ENCODE assay signal across 9 mouse cellular contexts in the genomic region with DNA sequence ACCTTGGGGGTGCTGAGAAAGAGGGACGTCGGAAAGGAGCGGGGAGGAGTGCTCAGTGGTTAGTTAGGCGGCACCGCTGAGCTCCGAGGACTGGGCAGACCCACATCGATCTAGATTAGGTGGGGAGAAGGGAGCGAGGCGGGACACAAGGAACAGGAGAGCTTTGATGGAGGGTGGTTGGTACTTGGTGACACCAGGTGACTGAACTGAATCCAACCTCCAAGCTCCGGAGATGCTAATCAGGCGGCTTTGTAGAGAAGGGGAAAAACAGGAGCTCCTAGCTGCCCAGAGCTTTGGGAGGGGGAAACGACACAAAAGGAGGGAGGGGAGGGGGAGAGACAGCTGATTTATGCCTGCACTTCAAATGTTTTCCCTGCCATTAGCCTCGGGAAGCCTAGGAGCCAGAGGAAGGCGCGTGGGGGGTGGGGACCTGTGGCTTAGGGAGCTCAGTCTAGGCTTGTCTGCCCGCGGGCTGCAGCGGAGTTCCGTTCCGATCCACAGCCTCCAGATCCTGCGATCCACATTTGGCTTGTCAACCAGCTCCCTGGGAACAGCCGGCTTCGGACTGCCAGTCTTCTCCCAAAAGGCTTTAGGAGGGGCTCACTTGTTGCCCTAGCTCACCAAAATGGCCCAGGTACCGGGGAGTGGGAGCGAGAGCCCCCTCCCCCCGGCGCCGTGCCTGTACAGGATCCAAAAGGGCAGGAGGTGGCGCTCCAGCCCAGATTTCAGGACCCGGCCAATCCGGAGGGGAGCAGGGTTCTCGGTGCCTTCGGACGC. TPM values are rescaled to one million over a fixed set of nuclear protein-coding genes. Genes with fewer than 3 reads are reported as not detected.
A peak's percentile ranks its signal among the peaks of the same experiment; 100 is the strongest.
DNase-seq lines count a peak whose midpoint lies in the region; ATAC-seq and TF ChIP-seq lines count a peak whose summit lies in the region.
"Had no signal": no experiment of that assay in that cellular context is flagged by ENCODE, and none has a peak within 500 bp of the region (broad histone marks: within the 10 kb centered on the region; RNA-seq: fewer than 3 reads in every experiment).

No protein-coding gene starts in this region.

- no peaks in the 10 kb centered on the region for H3K36me3 ChIP-seq in ES-Bruce4 (ENCODE audit: control insufficient read depth, insufficient read depth, low read length, poor library complexity, severe bottlenecking)
- H3K36me3 ChIP-seq in embryonic facial prominence, embryonic 15.5 days, result no peaks in the 10 kb centered on the region
- H3K36me3 ChIP-seq in hindbrain, embryonic 16.5 days (ENCODE audit: control insufficient read depth, insufficient read depth, low read length), result no peaks in the 10 kb centered on the region
- no peaks in the 10 kb centered on the region for H3K36me3 ChIP-seq in limb, embryonic 12.5 days
- no peaks in the 10 kb centered on the region for H3K36me3 ChIP-seq in neural tube, embryonic 11.5 days (ENCODE audit: control insufficient read depth, insufficient read depth, low read length)

- peak overlapping the region; percentile 86 for H3K4me2 ChIP-seq in embryonic facial prominence, embryonic 15.5 days (replicated peaks)
- peak overlapping the region; percentile 85 for H3K4me2 ChIP-seq in hindbrain, embryonic 16.5 days (ENCODE audit: low read length)
- peak overlapping the region; percentile 88 for H3K4me2 ChIP-seq in limb, embryonic 12.5 days
- H3K4me2 ChIP-seq in neural tube, embryonic 11.5 days (ENCODE audit: low read depth), result peak overlapping the region; percentile 70

- DNase-seq in ZHBTc4 (ENCODE audit: low read depth, low spot score), result peak; percentile 96
- DNase-seq in neural tube, embryonic 11.5 days (ENCODE audit: low spot score), result peak; percentile 80
- DNase-seq in ovary, postnatal 14 days (ENCODE audit: low spot score), result no peak

- no peak for TF ChIP-seq POLR2A in ES-Bruce4 (IDR thresholded peaks at IDR 0.05; ENCODE audit: insufficient read depth, low read length)

- H3K4me1 ChIP-seq in ES-Bruce4 (ENCODE audit: control insufficient read depth, insufficient read depth, low read length), result peaks cover 9% of the 10 kb centered on the region
- peaks cover 49% of the 10 kb centered on the region for H3K4me1 ChIP-seq in embryonic facial prominence, embryonic 15.5 days
- peaks cover 31% of the 10 kb centered on the region for H3K4me1 ChIP-seq in hindbrain, embryonic 16.5 days (ENCODE audit: control insufficient read depth, insufficient read depth, low read depth, low read length)
- peaks cover 89% of the 10 kb centered on the region for H3K4me1 ChIP-seq in limb, embryonic 12.5 days (replicated peaks)
- peaks cover 34% of the 10 kb centered on the region for H3K4me1 ChIP-seq in neural tube, embryonic 11.5 days (ENCODE audit: control insufficient read depth, insufficient read depth, low read length)

- peak overlapping the region; percentile 16 for H3K9ac ChIP-seq in ES-Bruce4 (ENCODE audit: low read depth, poor library complexity, severe bottlenecking)
- H3K9ac ChIP-seq in embryonic facial prominence, embryonic 15.5 days, result peak overlapping the region; percentile 23; the same call in 1 of the 2 replicates
- H3K9ac ChIP-seq in hindbrain, embryonic 16.5 days (ENCODE audit: low read depth, low read length), result peak overlapping the region; percentile 60
- H3K9ac ChIP-seq in limb, embryonic 12.5 days (replicated peaks), result peak overlapping the region; percentile 50
- peak overlapping the region; percentile 44 for H3K9ac ChIP-seq in neural tube, embryonic 11.5 days (ENCODE audit: low read length)

- WGBS in embryonic facial prominence, embryonic 15.5 days, result 3% methylated on average over 34 of the region's 34 CpGs
- WGBS in hindbrain, embryonic 16.5 days, result under 1% methylated on average over 34 of the region's 34 CpGs
- 3% methylated on average over 33 of the region's 34 CpGs for WGBS in limb, embryonic 12.5 days
- 0% methylated on average over 32 of the region's 34 CpGs for WGBS in neural tube, embryonic 11.5 days

- H3K9me3 ChIP-seq in ES-Bruce4 (replicated peaks; ENCODE audit: control insufficient read depth, insufficient read depth, low read length, poor library complexity, severe bottlenecking), result no peaks in the 10 kb centered on the region
- H3K9me3 ChIP-seq in embryonic facial prominence, embryonic 15.5 days (replicated peaks), result no peaks in the 10 kb centered on the region
- H3K9me3 ChIP-seq in hindbrain, embryonic 16.5 days (ENCODE audit: control insufficient read depth, low read length), result no peaks in the 10 kb centered on the region
- no peaks in the 10 kb centered on the region for H3K9me3 ChIP-seq in limb, embryonic 12.5 days
- H3K9me3 ChIP-seq in neural tube, embryonic 11.5 days (ENCODE audit: control insufficient read depth, low read length), result no peaks in the 10 kb centered on the region

- peaks cover 9% of the 10 kb centered on the region; the same call in 1 of the 2 replicates for H3K27me3 ChIP-seq in ES-Bruce4 (ENCODE audit: control insufficient read depth, insufficient read depth, low read length, poor library complexity, severe bottlenecking)
- H3K27me3 ChIP-seq in embryonic facial prominence, embryonic 15.5 days, result peaks cover 32% of the 10 kb centered on the region
- H3K27me3 ChIP-seq in hindbrain, embryonic 16.5 days (replicated peaks; ENCODE audit: control insufficient read depth, insufficient read depth, low read length), result peaks cover 18% of the 10 kb centered on the region
- H3K27me3 ChIP-seq in limb, embryonic 12.5 days, result peaks cover 6% of the 10 kb centered on the region; the same call in 1 of the 2 replicates
- H3K27me3 ChIP-seq in neural tube, embryonic 11.5 days (ENCODE audit: control insufficient read depth, insufficient read depth, low read length), result peaks cover 49% of the 10 kb centered on the region

- H3K27ac ChIP-seq in ES-Bruce4 (ENCODE audit: insufficient read depth, low read length), result peak overlapping the region; percentile 62
- H3K27ac ChIP-seq in embryonic facial prominence, embryonic 15.5 days (replicated peaks), result peak overlapping the region; percentile 60; the same call in 1 of the 2 replicates
- no peak overlapping the region for H3K27ac ChIP-seq in hindbrain, embryonic 16.5 days (ENCODE audit: low read depth, low read length)
- peak overlapping the region; percentile 68 for H3K27ac ChIP-seq in limb, embryonic 12.5 days
- H3K27ac ChIP-seq in neural tube, embryonic 11.5 days (ENCODE audit: low read depth, low read length), result no peak overlapping the region

- peak; percentile 44 for TF ChIP-seq CTCF in ES-Bruce4 (IDR thresholded peaks at IDR 0.05; ENCODE audit: low read depth, low read length)

- H3K4me3 ChIP-seq in ES-Bruce4 (ENCODE audit: low read depth, low read length), result peak overlapping the region; percentile 72
- peak overlapping the region; percentile 44 for H3K4me3 ChIP-seq in embryonic facial prominence, embryonic 15.5 days (replicated peaks)
- H3K4me3 ChIP-seq in hindbrain, embryonic 16.5 days (ENCODE audit: low read length), result peak overlapping the region; percentile 42
- H3K4me3 ChIP-seq in limb, embryonic 12.5 days (replicated peaks), result peak overlapping the region; percentile 88
- H3K4me3 ChIP-seq in neural tube, embryonic 11.5 days (ENCODE audit: low read depth, low read length), result peak overlapping the region; percentile 33

- no peak for ATAC-seq in embryonic facial prominence, embryonic 15.5 days (ENCODE audit: insufficient number of reproducible peaks, low FRiP score, low TSS enrichment, low read depth)
- ATAC-seq in hindbrain, embryonic 16.5 days, result peak; percentile 54
- peak; percentile 39; the same call in 1 of the 2 replicates for ATAC-seq in limb, embryonic 12.5 days (ENCODE audit: insufficient number of reproducible peaks, insufficient read depth, low FRiP score, low TSS enrichment, low read depth)
- peak; percentile 52 for ATAC-seq in neural tube, embryonic 11.5 days (ENCODE audit: insufficient read depth, low FRiP score, low TSS enrichment)
- no peak for ATAC-seq in monocyte, adult 5-6 weeks (replicated peaks; ENCODE audit: insufficient number of reproducible peaks, low FRiP score, low TSS enrichment, poor library complexity, severe bottlenecking)

- TF ChIP-seq EP300 in ES-Bruce4 (IDR thresholded peaks at IDR 0.05; ENCODE audit: insufficient read depth, low read depth, low read length), result peak; percentile 48; the same call in 1 of the 2 replicates

RNA-seq across cellular contexts. Expression of a gene that starts 4.7 kb away (rescaled TPM):
- polyA plus RNA-seq in ES-Bruce4 (2011; ENCODE audit: insufficient read depth, insufficient read length, low read depth, missing spikeins), result 36.7 and 43.2 TPM in 2 replicates
- 7.5 and 7.9 TPM in 2 replicates for polyA plus RNA-seq in embryonic facial prominence, embryonic 15.5 days (2015; fragmentation: Nextera tagmentation; extraction: Ambion mirVana)
- polyA plus RNA-seq in hindbrain, embryonic 16.5 days (2015; fragmentation: Nextera tagmentation; extraction: Ambion mirVana), result 2.6 and 3.1 TPM in 2 replicates
- polyA plus RNA-seq in limb, embryonic 12.5 days (2016; fragmentation: Nextera tagmentation; extraction: Ambion mirVana), result 12.7 and 13.5 TPM in 2 replicates
- polyA plus RNA-seq in neural tube, embryonic 11.5 days (2014; fragmentation: Nextera tagmentation; extraction: Ambion mirVana), result 2.3 and 2.9 TPM in 2 replicates
- total RNA-seq in monocyte, adult 5-6 weeks (2017), result 0.38 TPM in 1 of 3 replicates, not detected in the others
- total RNA-seq: common myeloid progenitor, adult 5-6 weeks had no signal

Comparison
In these comparisons a context has a peak if more than half of its experiments do, and no peak if none do; other contexts are left out.
1. H3K27ac ChIP-seq: peak in ES-Bruce4 (single experiment), embryonic facial prominence, embryonic 15.5 days (single experiment) and limb, embryonic 12.5 days (single experiment); none in hindbrain, embryonic 16.5 days (single experiment) and neural tube, embryonic 11.5 days (single experiment).
2. H3K4me3 ChIP-seq: peak in every context shown above with its lines; median percentile 88 in limb, embryonic 12.5 days; 72 in ES-Bruce4; 44 in embryonic facial prominence, embryonic 15.5 days; 42 in hindbrain, embryonic 16.5 days; 33 in neural tube, embryonic 11.5 days.
3. ATAC-seq: peak in hindbrain, embryonic 16.5 days (single experiment), limb, embryonic 12.5 days (single experiment) and neural tube, embryonic 11.5 days (single experiment); none in embryonic facial prominence, embryonic 15.5 days (single experiment) and monocyte, adult 5-6 weeks (single experiment).
4. Peak in every context shown above with its lines, with median percentiles within 50 percentile points of each other: H3K9ac ChIP-seq and H3K4me2 ChIP-seq.